Mouse (Mus musculus): ENCODE measurements around the gene Tet3. TPM values are rescaled to one million over a fixed set of nuclear protein-coding genes. Genes with fewer than 3 reads are reported as not detected.

Gene Tet3
- polyA plus RNA-seq, 1 experiment = 7.0 TPM

DNA sequence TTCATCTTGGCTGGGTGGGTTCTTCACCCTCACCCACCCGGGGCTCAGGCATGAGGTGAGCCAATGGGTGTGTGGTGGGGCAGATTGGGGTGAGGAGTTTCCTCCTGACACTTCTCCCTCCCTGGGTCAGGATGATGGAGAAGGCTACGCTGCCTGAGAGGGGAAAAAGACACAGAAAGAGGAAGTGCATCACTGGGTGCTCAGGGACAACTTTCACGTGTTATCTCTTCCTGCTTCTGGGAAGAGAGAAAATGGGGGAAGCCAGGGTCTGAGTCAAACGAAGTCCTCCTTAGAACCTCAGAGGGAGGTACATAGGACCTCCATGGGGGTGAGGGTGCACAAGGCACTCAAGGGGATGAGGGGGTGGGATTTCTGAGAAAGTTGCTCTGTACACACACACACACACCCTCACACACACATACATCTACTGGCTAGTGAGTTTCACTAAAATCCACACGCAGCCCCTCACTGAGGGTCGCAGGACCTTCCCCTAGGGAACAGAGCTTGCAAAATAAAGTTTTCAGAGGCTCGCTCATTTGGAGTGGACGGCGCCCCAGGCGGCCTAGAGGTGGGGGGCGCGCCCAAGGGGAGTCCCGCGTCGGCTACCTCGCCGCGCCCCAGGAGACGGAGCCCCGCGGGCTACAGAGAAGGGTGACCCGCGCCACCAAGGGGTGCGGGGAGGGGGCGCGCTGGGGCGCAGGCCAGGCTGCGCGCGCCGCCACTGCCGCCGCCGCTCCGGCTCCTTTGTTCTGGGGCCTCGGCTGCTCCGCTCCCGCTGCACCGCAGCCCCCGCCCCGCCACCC lies 3.4 kb downstream of the Tet3 start:
- Histone ChIP-seq H3K4me3 (ENCODE audit: insufficient read depth, low read depth, low read length) (peak overlapping the region; percentile 63), H3K4me1 (ENCODE audit: control insufficient read depth, insufficient read depth, insufficient read length, low read length) (peaks cover 18% of the 10 kb centered on the region), H3K27ac (replicated peaks; ENCODE audit: low read depth, low read length) (peak overlapping the region; percentile 68)

DNA sequence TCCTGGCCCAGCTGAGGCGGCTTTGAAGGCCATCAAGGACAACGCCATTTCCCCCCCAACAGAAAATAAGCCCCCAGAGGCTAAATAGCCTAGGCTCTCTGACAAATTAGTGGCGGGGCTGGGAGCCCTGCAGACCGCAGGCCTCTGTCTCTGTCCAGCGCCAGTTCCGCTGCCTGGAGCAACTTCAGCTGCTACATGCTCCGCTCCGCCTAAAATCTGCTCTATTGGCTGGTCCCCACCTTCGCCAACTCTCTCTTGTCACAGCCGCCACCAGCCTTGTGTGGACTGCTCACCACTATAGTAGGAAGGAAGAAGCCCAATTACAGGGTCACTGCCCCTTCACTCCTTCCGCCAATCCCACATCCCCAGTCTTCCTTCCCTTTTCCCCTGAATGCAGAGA lies 5.2 kb downstream of the Tet3 start:
- Histone ChIP-seq H3K4me1 (ENCODE audit: control insufficient read depth, insufficient read depth, insufficient read length, low read length) (peaks cover 29% of the 10 kb centered on the region), H3K27ac (replicated peaks; ENCODE audit: low read depth, low read length) (no peak overlapping the region), H3K4me3 (ENCODE audit: insufficient read depth, low read depth, low read length) (peak overlapping the region; percentile 3)

- H3K27ac ChIP-seq (replicated peaks; ENCODE audit: low read depth, low read length) = 0 out of 2 replicates have a peak overlapping the region, but pooled peaks have one; percentile 38
- peaks cover 41% of the 10 kb centered on the region for H3K4me1 ChIP-seq (ENCODE audit: control insufficient read depth, insufficient read depth, insufficient read length, low read length)
- no peak overlapping the region for H3K4me3 ChIP-seq (ENCODE audit: insufficient read depth, low read depth, low read length)
Measured at GRCm38 (mm10) chr6:83450451-83451303, 8.2 kb downstream of the Tet3 start.

DNA sequence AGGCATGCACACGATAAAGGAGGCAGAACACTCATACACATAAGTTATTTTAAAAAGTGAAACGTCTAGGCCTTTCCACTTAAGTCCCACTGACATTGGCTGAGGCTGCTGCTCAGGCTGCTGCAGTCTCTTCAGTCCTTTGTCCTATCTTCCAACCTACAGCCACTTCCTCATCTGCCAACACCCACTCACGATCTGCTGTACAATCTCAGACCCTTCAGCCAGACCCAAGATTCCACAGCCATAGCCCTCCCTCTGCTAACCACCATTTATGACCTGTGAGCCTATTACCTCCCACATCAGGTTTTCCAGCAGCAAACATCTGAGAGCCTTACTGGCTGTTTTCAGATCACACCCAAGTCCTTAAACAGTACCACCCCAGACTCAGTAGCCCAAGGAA lies 9.4 kb downstream of the Tet3 start:
- H3K27ac ChIP-seq (replicated peaks; ENCODE audit: low read depth, low read length) = peak overlapping the region; percentile 44
- H3K4me1 ChIP-seq (ENCODE audit: control insufficient read depth, insufficient read depth, insufficient read length, low read length) = peaks cover 43% of the 10 kb centered on the region
- H3K4me3 ChIP-seq (ENCODE audit: insufficient read depth, low read depth, low read length) = no peak overlapping the region

GRCm38 (mm10) chr6:83448911-83449310 lies 10.0 kb downstream of the Tet3 start:
- H3K4me3 ChIP-seq (ENCODE audit: insufficient read depth, low read depth, low read length) = no peak overlapping the region
- H3K27ac ChIP-seq (replicated peaks; ENCODE audit: low read depth, low read length) = no peak overlapping the region
- H3K4me1 ChIP-seq (ENCODE audit: control insufficient read depth, insufficient read depth, insufficient read length, low read length) = peaks cover 43% of the 10 kb centered on the region

- no peak overlapping the region for H3K4me3 ChIP-seq (ENCODE audit: insufficient read depth, low read depth, low read length)
- no peak overlapping the region for H3K27ac ChIP-seq (replicated peaks; ENCODE audit: low read depth, low read length)
- peaks cover 52% of the 10 kb centered on the region for H3K4me1 ChIP-seq (ENCODE audit: control insufficient read depth, insufficient read depth, insufficient read length, low read length)
Measured at GRCm38 (mm10) chr6:83447031-83447430, 11.9 kb downstream of the Tet3 start.

- peak overlapping the region; percentile 14; the same call in 1 of the 2 replicates for H3K27ac ChIP-seq (replicated peaks; ENCODE audit: low read depth, low read length)
- H3K4me3 ChIP-seq (ENCODE audit: insufficient read depth, low read depth, low read length) = no peak overlapping the region
- peaks cover 57% of the 10 kb centered on the region for H3K4me1 ChIP-seq (ENCODE audit: control insufficient read depth, insufficient read depth, insufficient read length, low read length)
Measured at GRCm38 (mm10) chr6:83445796-83446195, 13.1 kb downstream of the Tet3 start.

- Histone ChIP-seq H3K4me1 (ENCODE audit: control insufficient read depth, insufficient read depth, insufficient read length, low read length) (peaks cover 63% of the 10 kb centered on the region), H3K4me3 (ENCODE audit: insufficient read depth, low read depth, low read length) (no peak overlapping the region), H3K27ac (replicated peaks; ENCODE audit: low read depth, low read length) (peak overlapping the region; percentile 38; the same call in 1 of the 2 replicates)
Measured at GRCm38 (mm10) chr6:83443441-83444340, 15.2 kb downstream of the Tet3 start.

GRCm38 (mm10) chr6:83442639-83443038 lies 16.2 kb downstream of the Tet3 start:
- Histone ChIP-seq H3K4me1 (ENCODE audit: control insufficient read depth, insufficient read depth, insufficient read length, low read length) (peaks cover 67% of the 10 kb centered on the region), H3K4me3 (ENCODE audit: insufficient read depth, low read depth, low read length) (no peak overlapping the region), H3K27ac (replicated peaks; ENCODE audit: low read depth, low read length) (no peak overlapping the region)

DNA sequence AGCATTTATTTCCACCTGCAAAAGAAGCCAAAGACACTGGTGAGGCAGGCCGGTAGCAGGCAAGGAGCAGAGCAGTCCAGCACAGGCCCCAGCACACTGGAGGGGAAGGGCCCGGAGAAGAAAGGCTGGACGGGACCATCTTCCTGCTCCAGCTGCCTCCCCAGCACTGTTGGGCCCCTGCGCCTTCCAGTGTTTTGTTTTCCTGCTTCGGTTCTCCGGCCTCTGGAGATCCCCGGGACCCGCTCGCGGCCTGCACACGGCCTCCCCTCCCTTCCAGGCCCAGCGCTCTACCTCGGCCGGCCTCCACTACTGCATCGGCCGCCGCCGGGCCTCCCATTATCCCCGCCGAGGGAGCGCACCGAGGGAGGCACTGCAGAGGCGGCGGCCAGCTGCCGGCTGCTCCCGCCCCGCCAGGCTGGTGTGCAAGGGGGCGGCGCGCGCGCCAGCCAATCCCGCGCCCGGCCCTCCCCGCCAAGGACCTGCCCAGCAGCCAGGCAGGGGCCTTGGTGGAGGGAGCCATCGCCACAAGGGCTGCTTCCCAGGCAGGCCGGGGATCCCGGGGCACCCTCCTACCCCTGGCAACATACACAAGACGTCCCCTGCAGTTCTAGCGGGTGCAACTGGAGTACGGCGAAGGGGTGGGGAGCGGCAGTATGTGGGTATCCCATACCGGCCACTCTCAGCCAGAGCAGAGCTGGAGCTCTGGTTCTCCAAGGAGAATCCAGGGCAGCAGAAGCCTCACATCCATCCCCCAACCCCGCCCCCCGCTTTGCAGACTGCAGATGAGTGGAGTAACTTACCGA lies 17.4 kb downstream of the Tet3 start:
- peaks cover 68% of the 10 kb centered on the region for H3K4me1 ChIP-seq (ENCODE audit: control insufficient read depth, insufficient read depth, insufficient read length, low read length)

GRCm38 (mm10) chr6:83440510-83441258 lies 18.2 kb downstream of the Tet3 start:
- Histone ChIP-seq H3K4me1 (ENCODE audit: control insufficient read depth, insufficient read depth, insufficient read length, low read length) (peaks cover 63% of the 10 kb centered on the region), H3K27ac (replicated peaks; ENCODE audit: low read depth, low read length) (peak overlapping the region; percentile 59), H3K4me3 (ENCODE audit: insufficient read depth, low read depth, low read length) (peak overlapping the region; percentile 90)

More for the DNA sequence above, 17.4 kb downstream of the Tet3 start:
- peak overlapping the region; percentile 90 for H3K4me3 ChIP-seq (ENCODE audit: insufficient read depth, low read depth, low read length)
- peak overlapping the region; percentile 59 for H3K27ac ChIP-seq (replicated peaks; ENCODE audit: low read depth, low read length)

- peak overlapping the region; percentile 37; the same call in 1 of the 2 replicates for H3K27ac ChIP-seq (replicated peaks; ENCODE audit: low read depth, low read length)
- H3K4me1 ChIP-seq (ENCODE audit: control insufficient read depth, insufficient read depth, insufficient read length, low read length) = peaks cover 64% of the 10 kb centered on the region
- peak overlapping the region; percentile 90 for H3K4me3 ChIP-seq (ENCODE audit: insufficient read depth, low read depth, low read length)
Measured at GRCm38 (mm10) chr6:83440197-83440509, 18.7 kb downstream of the Tet3 start.

- peak overlapping the region; percentile 37 for H3K27ac ChIP-seq (replicated peaks; ENCODE audit: low read depth, low read length)
- peaks cover 64% of the 10 kb centered on the region for H3K4me1 ChIP-seq (ENCODE audit: control insufficient read depth, insufficient read depth, insufficient read length, low read length)
- peak overlapping the region; percentile 90 for H3K4me3 ChIP-seq (ENCODE audit: insufficient read depth, low read depth, low read length)
Measured at GRCm38 (mm10) chr6:83439781-83440180, 19.1 kb downstream of the Tet3 start.
